Mouse (Mus musculus) lung, postnatal 36 days (tissue): Measurements from ENCODE around the gene Gm1110.
A peak's percentile ranks its signal among the peaks of the same experiment; 100 is the strongest.
"Not testable (repeated sequence)": the region's sequence is repeated elsewhere in the genome, so short reads cannot be mapped to it uniquely, and the experiment has no call there.

ENCODE experiments used
- DNase-seq: peaks from one replicate; pipeline ENCODE4 v3.0.0; 2022; ENCODE audit warnings: mixed read lengths

The Gm1110 gene

GRCm38 (mm10) chr9:26922909-26923526 is at the start of gene Gm1110:
Gene Gm1110, minus strand, starts transcription at chr9:26923111.
- DNase-seq = no peak

GRCm38 (mm10) chr9:26947790-26948189 is 24.9 kb upstream of the Gm1110 start:
- no peak for DNase-seq

- peak; percentile 78 for DNase-seq
These were observed 1.2 kb upstream of the Gm1110 start for GRCm38 (mm10) chr9:26924146-26924545.

- peak; percentile 4 for DNase-seq
These were observed 3.1 kb downstream of the Gm1110 start for GRCm38 (mm10) chr9:26919778-26920177.

GRCm38 (mm10) chr9:26913150-26913549 is 9.8 kb downstream of the Gm1110 start:
- no peak for DNase-seq

- DNase-seq = no peak
These were observed 11.7 kb downstream of the Gm1110 start for GRCm38 (mm10) chr9:26911251-26911650.

- not testable (repeated sequence) for DNase-seq
These were observed 53.1 kb downstream of the Gm1110 start for GRCm38 (mm10) chr9:26869856-26870255.

GRCm38 (mm10) chr9:26860751-26861150 is 62.2 kb downstream of the Gm1110 start, which contains the start of gene Glb1l3:
Gene Glb1l3, minus strand, starts transcription at chr9:26860890.
- peak; percentile 79 for DNase-seq

- peak; percentile 10 for DNase-seq
These were observed 91.8 kb downstream of the Gm1110 start for GRCm38 (mm10) chr9:26831089-26831488.
